Mouse (Mus musculus) inflammation-experienced regulatory T-cells, adult 6 months (primary cell): Measurements from ENCODE around the gene Nat8f4. TPM values are rescaled to one million over a fixed set of nuclear protein-coding genes. Genes with fewer than 3 reads are reported as not detected.

ENCODE experiments used
- polyA plus RNA-seq, 3 experiments: library from polyadenylated mRNA; unstranded; fragments of 100-300 nt; shearing (Covaris generic); gene quantifications; one replicate each; pipeline ENCODE4 v1.2.1; 2017

The Nat8f4 gene
- polyA plus RNA-seq, 3 experiments from 2014 or later: 5.8 to 8.6 (median 6.7) TPM

Other genes starting within 250 kb of the Nat8f4 start
- gene Nat8f7, start 191.7 kb downstream of the Nat8f4 start, polyA plus RNA-seq: not detected
- gene Nat8f3, start 139.1 kb downstream of the Nat8f4 start, polyA plus RNA-seq: under 1 TPM in 1 of 3 experiments, not detected in 2; 0.45 TPM
- not detected for gene Nat8f6, start 83.9 kb downstream of the Nat8f4 start, polyA plus RNA-seq
- gene Nat8f5, start 83.9 kb downstream of the Nat8f4 start, polyA plus RNA-seq: not detected
- gene Nat8, start 72.8 kb downstream of the Nat8f4 start, polyA plus RNA-seq: not detected
- gene Nat8f2, start 35.7 kb downstream of the Nat8f4 start, polyA plus RNA-seq: under 1 TPM in 1 of 3 experiments, not detected in 2; 0.40 TPM
- 10 to 100 TPM; 40.0 to 61.3 (median 50.0) TPM for gene Tprkb, start 7.0 kb upstream of the Nat8f4 start, polyA plus RNA-seq
- gene Nat8f1, start 10.8 kb upstream of the Nat8f4 start, polyA plus RNA-seq: 10 to 100 TPM in 1 of 3 experiments, 1 to 10 TPM in 2; 6.1 to 10.5 (median 9.5) TPM
- 100 to 1,000 TPM; 177 to 212 (median 182) TPM for gene Dusp11, start 56.8 kb upstream of the Nat8f4 start, polyA plus RNA-seq
- not detected for gene Figla, start 111.3 kb upstream of the Nat8f4 start, polyA plus RNA-seq
- gene Add2, start 123.8 kb upstream of the Nat8f4 start, polyA plus RNA-seq: not detected